Mouse (Mus musculus): ENCODE measurements around the gene Mrtfb. TPM values are rescaled to one million over a fixed set of nuclear protein-coding genes. Genes with fewer than 3 reads are reported as not detected.

Gene Mrtfb
- polyA plus RNA-seq (2012; rRNA removed), result 5.8 and 11.3 TPM in 2 replicates

GRCm38 (mm10) chr16:13255855-13256635 lies at the start of gene Mrtfb:
Gene Mrtfb, plus strand, starts transcription at chr16:13256481.

Other genes starting within 250 kb of the Mrtfb start
- gene Ercc4, start 146.8 kb upstream of the Mrtfb start, polyA plus RNA-seq (2012; rRNA removed), result 13.8 and 14.2 TPM in 2 replicates